Mouse (Mus musculus) cerebellum, adult 9-10 months (tissue): ENCODE measurements around the gene Ptprd.

ENCODE experiments used
- DNase-seq: peaks from one replicate; pipeline ENCODE4 v3.0.0; 2022

Ptprd gene

GRCm38 (mm10) chr4:76566006-76566405 is 1645.8 kb downstream of the Ptprd start:
- no peak for DNase-seq

GRCm38 (mm10) chr4:76541769-76542168 is 1670.0 kb downstream of the Ptprd start:
- no peak for DNase-seq

GRCm38 (mm10) chr4:76532926-76533325 is 1678.8 kb downstream of the Ptprd start:
- no peak for DNase-seq

- peak; percentile 65 for DNase-seq
Observed at GRCm38 (mm10) chr4:76525281-76525680, 1686.5 kb downstream of the Ptprd start.

- DNase-seq, result peak; percentile 2
Observed at GRCm38 (mm10) chr4:76503279-76503601, 1708.5 kb downstream of the Ptprd start.

- no peak for DNase-seq
Observed at GRCm38 (mm10) chr4:76502575-76503278, 1709.0 kb downstream of the Ptprd start.

GRCm38 (mm10) chr4:76485848-76486247 is 1725.9 kb downstream of the Ptprd start:
- DNase-seq, result peak; percentile 11

GRCm38 (mm10) chr4:76468366-76469100 is 1743.2 kb downstream of the Ptprd start:
- no peak for DNase-seq

GRCm38 (mm10) chr4:76464682-76465081 is 1747.1 kb downstream of the Ptprd start:
- DNase-seq, result no peak

GRCm38 (mm10) chr4:76461336-76461735 is 1750.4 kb downstream of the Ptprd start:
- no peak for DNase-seq

GRCm38 (mm10) chr4:76460556-76460955 is 1751.2 kb downstream of the Ptprd start:
- DNase-seq, result no peak

GRCm38 (mm10) chr4:76459621-76460020 is 1752.1 kb downstream of the Ptprd start:
- no peak for DNase-seq

- no peak for DNase-seq
Observed at GRCm38 (mm10) chr4:76452286-76452685, 1759.5 kb downstream of the Ptprd start.

GRCm38 (mm10) chr4:76451019-76451552 is 1760.7 kb downstream of the Ptprd start:
- DNase-seq, result peak; percentile 65

GRCm38 (mm10) chr4:76450351-76451018 is 1761.3 kb downstream of the Ptprd start:
- DNase-seq, result peak; percentile 58

GRCm38 (mm10) chr4:76449466-76450350 is 1762.1 kb downstream of the Ptprd start:
- peak; percentile 84 for DNase-seq

- DNase-seq, result peak; percentile 53
Observed at GRCm38 (mm10) chr4:76448678-76449465, 1762.9 kb downstream of the Ptprd start.

- peak; percentile 71 for DNase-seq
Observed at GRCm38 (mm10) chr4:76447396-76447795, 1764.4 kb downstream of the Ptprd start.

GRCm38 (mm10) chr4:76444778-76445177 is 1767.0 kb downstream of the Ptprd start:
- peak; percentile 16 for DNase-seq

GRCm38 (mm10) chr4:76443553-76443952 is 1768.2 kb downstream of the Ptprd start:
- DNase-seq, result peak; percentile 17

GRCm38 (mm10) chr4:76440791-76441364 is 1770.9 kb downstream of the Ptprd start:
- DNase-seq, result peak; percentile 87
